Mouse (Mus musculus) layer of hippocampus, adult 18-20 months (tissue): ENCODE measurements around the gene Nop16. TPM values are rescaled to one million over a fixed set of nuclear protein-coding genes. Genes with fewer than 3 reads are reported as not detected.

Experiments used
- DNase-seq, 2 experiments: peaks; one replicate each; pipeline ENCODE4 v3.0.0; 2022; ENCODE audit warnings: low spot score in 2 of 2
- total RNA-seq, 2 experiments: library from RNA; stranded (reverse); gene quantifications; 2 replicates each; pipeline ENCODE4 v1.2.3; 2021

The Nop16 gene
- total RNA-seq, 2 experiments from 2014 or later, result 25.0 to 26.1 TPM

- no peak for DNase-seq
These were observed 7.0 kb upstream of the Nop16 start for GRCm38 (mm10) chr13:54596870-54597269.

GRCm38 (mm10) chr13:54596107-54596690 is 6.3 kb upstream of the Nop16 start:
- DNase-seq, result no peak

- peak in 1 of 2 experiments; percentile 36 for DNase-seq
These were observed 3.7 kb upstream of the Nop16 start for GRCm38 (mm10) chr13:54593617-54594016.

- DNase-seq, result no peak
These were observed 2.0 kb upstream of the Nop16 start for GRCm38 (mm10) chr13:54591776-54592356.

GRCm38 (mm10) chr13:54589414-54589995 is 385 bp downstream of the Nop16 start:
- DNase-seq, result peak in 1 of 2 experiments; percentile 28

- DNase-seq, result no peak
These were observed 4.1 kb downstream of the Nop16 start for GRCm38 (mm10) chr13:54585831-54586230.

- no peak for DNase-seq
These were observed 7.0 kb downstream of the Nop16 start for GRCm38 (mm10) chr13:54582860-54583259.

- DNase-seq, result no peak
These were observed 7.8 kb downstream of the Nop16 start for GRCm38 (mm10) chr13:54582126-54582525.

- no peak for DNase-seq
These were observed 8.5 kb downstream of the Nop16 start for GRCm38 (mm10) chr13:54581385-54581784.

- no peak for DNase-seq
These were observed 12.0 kb downstream of the Nop16 start for GRCm38 (mm10) chr13:54577652-54578507.

- no peak for DNase-seq
These were observed 14.4 kb downstream of the Nop16 start for GRCm38 (mm10) chr13:54575489-54575888.

- peak; percentile 61 to 74 for DNase-seq
These were observed 14.9 kb downstream of the Nop16 start, which contains the start of gene Arl10 for GRCm38 (mm10) chr13:54574854-54575481. Gene Arl10, plus strand, starts transcription at chr13:54575015.

- no peak for DNase-seq
These were observed 17.3 kb downstream of the Nop16 start for GRCm38 (mm10) chr13:54572621-54573020.

- no peak for DNase-seq
These were observed 18.3 kb downstream of the Nop16 start for GRCm38 (mm10) chr13:54571637-54572036.

- no peak for DNase-seq
These were observed 19.2 kb downstream of the Nop16 start for GRCm38 (mm10) chr13:54570736-54571135.

GRCm38 (mm10) chr13:54569282-54569681 is 20.6 kb downstream of the Nop16 start:
- DNase-seq, result no peak

GRCm38 (mm10) chr13:54568380-54568779 is 21.5 kb downstream of the Nop16 start:
- no peak for DNase-seq

- DNase-seq, result peak in 1 of 2 experiments; percentile 57
These were observed 24.1 kb downstream of the Nop16 start for GRCm38 (mm10) chr13:54565594-54566345.

- DNase-seq, result peak; percentile 88 to 96
These were observed 24.7 kb downstream of the Nop16 start, which contains the start of gene 4833439L19Rik for GRCm38 (mm10) chr13:54565201-54565581. Gene 4833439L19Rik, minus strand, starts transcription at chr13:54565435.
